Mouse (Mus musculus): Measurements from ENCODE around the gene Rab5a.
A peak's percentile ranks its signal among the peaks of the same experiment; 100 is the strongest.

The Rab5a gene

GRCm38 (mm10) chr17:53543591-53544324 is 64.7 kb downstream of the Rab5a start:
- peak; percentile 68 for DNase-seq (ENCODE audit: low read depth, low spot score)

- no peak for DNase-seq (ENCODE audit: low read depth, low spot score)
Measured at GRCm38 (mm10) chr17:53551306-53552299, 72.6 kb downstream of the Rab5a start.

GRCm38 (mm10) chr17:53554088-53554487 is 75.1 kb downstream of the Rab5a start:
- DNase-seq (ENCODE audit: low read depth, low spot score) = no peak

- no peak for DNase-seq (ENCODE audit: low read depth, low spot score)
Measured at GRCm38 (mm10) chr17:53554813-53555212, 75.8 kb downstream of the Rab5a start.
